ENCODE assay signal across 29 mouse cellular contexts in genomic region chr6:121337229-121337628, GRCm38 (mm10). TPM values are rescaled to one million over a fixed set of nuclear protein-coding genes. Genes with fewer than 3 reads are reported as not detected.
A peak's percentile ranks its signal among the peaks of the same experiment; 100 is the strongest.
DNase-seq lines count a peak whose midpoint lies in the region; ATAC-seq and TF ChIP-seq lines count a peak whose summit lies in the region.
"Had no signal": no experiment of that assay in that cellular context is flagged by ENCODE, and none has a peak within 500 bp of the region (broad histone marks: within the 10 kb centered on the region; RNA-seq: fewer than 3 reads in every experiment).

No protein-coding gene starts in this region.

- ATAC-seq in erythroblast, adult 5-6 weeks (replicated peaks; ENCODE audit: low FRiP score, poor library complexity, severe bottlenecking), result no peak
- no peak for ATAC-seq in liver, embryonic 16.5 days (ENCODE audit: low read depth)
- ATAC-seq in stomach, postnatal 0 days (ENCODE audit: low FRiP score, low TSS enrichment), result no peak
- ATAC-seq: Patski had no signal

- peaks cover 2% of the 10 kb centered on the region; the same call in 1 of the 2 replicates for H3K36me3 ChIP-seq in erythroblast, embryonic 14.5 days (ENCODE audit: control insufficient read depth)
- H3K36me3 ChIP-seq in thymus, adult 2 months (ENCODE audit: control insufficient read depth, insufficient read depth, low read length), result no peaks in the 10 kb centered on the region
- no peaks in the 10 kb centered on the region for H3K36me3 ChIP-seq in liver, embryonic 16.5 days (ENCODE audit: control insufficient read depth, insufficient read depth)
- no peaks in the 10 kb centered on the region for H3K36me3 ChIP-seq in stomach, postnatal 0 days (ENCODE audit: control insufficient read depth, insufficient read depth, low read length)
- H3K36me3 ChIP-seq: heart, embryonic 13.5 days; limb, embryonic 10.5 days; limb, embryonic 15.5 days; lung, embryonic 15.5 days had no signal

- H3K27me3 ChIP-seq in erythroblast, embryonic 14.5 days (ENCODE audit: control insufficient read depth), result no peaks in the 10 kb centered on the region
- H3K27me3 ChIP-seq in thymus, adult 2 months (ENCODE audit: control insufficient read depth, insufficient read depth, low read length), result no peaks in the 10 kb centered on the region; the same call in 1 of the 2 replicates
- H3K27me3 ChIP-seq in liver, embryonic 16.5 days (ENCODE audit: control insufficient read depth, insufficient read depth, low read depth, low read length), result no peaks in the 10 kb centered on the region
- no peaks in the 10 kb centered on the region for H3K27me3 ChIP-seq in stomach, postnatal 0 days (ENCODE audit: control insufficient read depth, insufficient read depth, low read length)
- H3K27me3 ChIP-seq: limb, embryonic 15.5 days; lung, embryonic 15.5 days had no signal

- H3K4me2 ChIP-seq in liver, embryonic 16.5 days (ENCODE audit: low read depth, low read length), result peak overlapping the region; percentile 59
- no peak overlapping the region for H3K4me2 ChIP-seq in stomach, postnatal 0 days (replicated peaks; ENCODE audit: low read depth)
- H3K4me2 ChIP-seq: forebrain, embryonic 13.5 days; heart, embryonic 13.5 days; limb, embryonic 15.5 days; lung, embryonic 15.5 days had no signal

- H3K27ac ChIP-seq in thymus, adult 2 months (ENCODE audit: control insufficient read depth, insufficient read depth, low read length), result no peak overlapping the region
- H3K27ac ChIP-seq in liver, embryonic 16.5 days (ENCODE audit: low read length), result no peak overlapping the region
- no peak overlapping the region for H3K27ac ChIP-seq in stomach, postnatal 0 days (replicated peaks)
- H3K27ac ChIP-seq: forebrain, embryonic 13.5 days; heart, embryonic 13.5 days; kidney, postnatal 0 days; limb, embryonic 10.5 days; limb, embryonic 15.5 days; lung, embryonic 15.5 days had no signal

- peaks cover 33% of the 10 kb centered on the region for H3K4me1 ChIP-seq in erythroblast, embryonic 14.5 days (ENCODE audit: control insufficient read depth)
- peaks cover 15% of the 10 kb centered on the region for H3K4me1 ChIP-seq in thymus, adult 2 months (replicated peaks; ENCODE audit: control insufficient read depth, insufficient read depth, low read length)
- peaks cover 23% of the 10 kb centered on the region for H3K4me1 ChIP-seq in liver, embryonic 16.5 days (ENCODE audit: control insufficient read depth, low read depth, low read length)
- no peaks in the 10 kb centered on the region for H3K4me1 ChIP-seq in stomach, postnatal 0 days (replicated peaks; ENCODE audit: control insufficient read depth, insufficient read depth)
- H3K4me1 ChIP-seq: forebrain, embryonic 13.5 days; limb, embryonic 15.5 days; lung, embryonic 15.5 days had no signal

- H3K4me3 ChIP-seq in erythroblast, embryonic 14.5 days (replicated peaks), result peak overlapping the region; percentile 61
- no peak overlapping the region for H3K4me3 ChIP-seq in thymus, adult 2 months (ENCODE audit: control insufficient read depth, insufficient read depth, low read length)
- H3K4me3 ChIP-seq in liver, embryonic 16.5 days (ENCODE audit: low read depth, low read length), result peak overlapping the region; percentile 50
- H3K4me3 ChIP-seq in stomach, postnatal 0 days (ENCODE audit: low read depth, low read length), result no peak overlapping the region
- H3K4me3 ChIP-seq: forebrain, embryonic 13.5 days; heart, embryonic 13.5 days; limb, embryonic 10.5 days; limb, embryonic 15.5 days; lung, embryonic 15.5 days had no signal

- TF ChIP-seq EP300 in stomach, postnatal 0 days (optimal IDR thresholded peaks at IDR 0.05), result no peak

- TF ChIP-seq POLR2A in thymus, adult 2 months (IDR thresholded peaks at IDR 0.05; ENCODE audit: control insufficient read depth, extremely low read depth, insufficient read depth, low read length, poor library complexity), result no peak

- DNase-seq in thymus, postnatal 0 days (ENCODE audit: low spot score), result peak; percentile 11
- no peak for DNase-seq in thymus, adult 2 months
- DNase-seq in thymus, postnatal 4 days, result peak; percentile 55
- no peak for DNase-seq in stomach, postnatal 0 days (ENCODE audit: low spot score)
- no peak for DNase-seq in yolk sac, embryonic 10.5 days (ENCODE audit: low spot score)
- DNase-seq: cerebellum, adult 2 months; cerebellum, postnatal 14 days; gastrocnemius, postnatal 25 days; layer of hippocampus, adult 9-11 months; lung, postnatal 36 days; midbrain, embryonic 14.5 days had no signal

- no peak overlapping the region for H3K9ac ChIP-seq in liver, embryonic 16.5 days (ENCODE audit: low read depth, low read length)
- H3K9ac ChIP-seq in stomach, postnatal 0 days (ENCODE audit: low read length), result no peak overlapping the region
- H3K9ac ChIP-seq: forebrain, embryonic 13.5 days; heart, embryonic 13.5 days; limb, embryonic 15.5 days; lung, embryonic 15.5 days had no signal

- 95% methylated on average over 9 of the region's 9 CpGs for WGBS in thymus, adult 2 months
- 81% methylated on average over 9 of the region's 9 CpGs for WGBS in liver, embryonic 16.5 days (ENCODE audit: insufficient replicate concordance)
- WGBS in stomach, postnatal 0 days, result 90% methylated on average over 9 of the region's 9 CpGs

- no peaks in the 10 kb centered on the region for H3K9me3 ChIP-seq in erythroblast, embryonic 14.5 days (ENCODE audit: control insufficient read depth, low read length)
- no peaks in the 10 kb centered on the region for H3K9me3 ChIP-seq in liver, embryonic 16.5 days (replicated peaks; ENCODE audit: control insufficient read depth, low read length)
- H3K9me3 ChIP-seq in stomach, postnatal 0 days (ENCODE audit: control insufficient read depth, low read length), result no peaks in the 10 kb centered on the region
- H3K9me3 ChIP-seq: forebrain, embryonic 13.5 days; heart, embryonic 13.5 days; limb, embryonic 10.5 days; limb, embryonic 15.5 days; lung, embryonic 15.5 days had no signal

- TF ChIP-seq CTCF in thymus, adult 2 months (IDR thresholded peaks at IDR 0.05; ENCODE audit: borderline replicate concordance, control insufficient read depth, extremely low read depth, insufficient read depth, low read length, poor library complexity), result no peak
- no peak for TF ChIP-seq CTCF in stomach, postnatal 0 days (IDR thresholded peaks at IDR 0.05; ENCODE audit: low read depth)

RNA-seq across cellular contexts. Expression of gene Slc6a12, which starts 5.6 kb away (rescaled TPM):
- polyA plus RNA-seq in erythroblast, embryonic 14.5 days (2012), result not detected in 2 replicates
- total RNA-seq in erythroblast, adult 5-6 weeks (2015; ENCODE audit: low replicate concordance), result 0.63 and 1.7 TPM in 2 replicates
- total RNA-seq in erythroblast, adult 5-6 weeks (2017; ENCODE audit: low replicate concordance), result 1.9 and 3.2 TPM in 2 replicates
- 0.13 and 0.14 TPM in 2 replicates for polyA plus RNA-seq in thymus, postnatal 0 days (2015; fragmentation: Nextera tagmentation; extraction: Ambion mirVana)
- 0.43 and 0.70 TPM in 2 replicates for polyA plus RNA-seq in thymus, adult 2 months (2012; rRNA removed)
- 3.4 and 4.0 TPM in 2 replicates for polyA plus RNA-seq in liver, embryonic 16.5 days (2015; fragmentation: Nextera tagmentation; extraction: Ambion mirVana)
- polyA plus RNA-seq in stomach, postnatal 0 days (2015; fragmentation: Nextera tagmentation; extraction: Ambion mirVana), result 0.11 and 0.17 TPM in 2 replicates
- total RNA-seq: heart, adult 8-10 months; heart, postnatal 10 days; hematopoietic stem cell, adult 5-6 weeks; MEL had no signal
- polyA plus RNA-seq: heart, embryonic 13.5 days; intestine, embryonic 14.5 days; lung, embryonic 15.5 days; neural tube, embryonic 14.5 days; stomach, embryonic 14.5 days had no signal

RNA-seq across cellular contexts. Expression of gene Slc6a13, which starts 37.2 kb away (rescaled TPM):
- 0.39 and 0.55 TPM in 2 replicates for polyA plus RNA-seq in erythroblast, embryonic 14.5 days (2012)
- 1.7 and 3.1 TPM in 2 replicates for total RNA-seq in erythroblast, adult 5-6 weeks (2015; ENCODE audit: low replicate concordance)
- 0.56 and 1.4 TPM in 2 replicates for total RNA-seq in erythroblast, adult 5-6 weeks (2017; ENCODE audit: low replicate concordance)
- polyA plus RNA-seq in thymus, postnatal 0 days (2015; fragmentation: Nextera tagmentation; extraction: Ambion mirVana), result 4.3 and 5.6 TPM in 2 replicates
- polyA plus RNA-seq in thymus, adult 2 months (2012; rRNA removed), result 1.9 and 2.4 TPM in 2 replicates
- polyA plus RNA-seq in liver, embryonic 16.5 days (2015; fragmentation: Nextera tagmentation; extraction: Ambion mirVana), result 40.1 and 43.3 TPM in 2 replicates
- polyA plus RNA-seq in stomach, postnatal 0 days (2015; fragmentation: Nextera tagmentation; extraction: Ambion mirVana), result 0.46 and 0.52 TPM in 2 replicates
- polyA plus RNA-seq: C2C12, Patski had no signal

Comparison
In these comparisons a context has a peak if more than half of its experiments do, and no peak if none do; other contexts are left out.
1. DNase-seq: peak in thymus, postnatal 0 days (single experiment) and thymus, postnatal 4 days (single experiment); none in thymus, adult 2 months (single experiment), stomach, postnatal 0 days (single experiment) and yolk sac, embryonic 10.5 days (single experiment).
2. H3K4me3 ChIP-seq: peak in erythroblast, embryonic 14.5 days (single experiment) and liver, embryonic 16.5 days (single experiment); none in thymus, adult 2 months (single experiment) and stomach, postnatal 0 days (single experiment).